Mouse (Mus musculus) neural tube, embryonic 11.5 days (tissue): ENCODE measurements around the gene Csnk2a1. TPM values are rescaled to one million over a fixed set of nuclear protein-coding genes. Genes with fewer than 3 reads are reported as not detected.
A peak's percentile ranks its signal among the peaks of the same experiment; 100 is the strongest.
"Not testable (repeated sequence)": the region's sequence is repeated elsewhere in the genome, so short reads cannot be mapped to it uniquely, and the experiment has no call there.

ENCODE experiments used
- ATAC-seq: fragments of 200-750 bp; cut with Nextera tagmentation; 2 replicates; pipeline ENCODE4 v1.8.0; 2017; ENCODE audit warnings: moderate number of reproducible peaks, mild to moderate bottlenecking, moderate TSS enrichment, moderate library complexity; ENCODE audit not compliant: insufficient read depth, low FRiP score, low TSS enrichment
- DNase-seq: peaks from one replicate; pipeline ENCODE4 v3.0.0-alpha.2; 2015; ENCODE audit warnings: low spot score
- H3K27ac ChIP-seq: fragments of 300-500 bp; sonication (generic); 2 replicates; pipeline ENCODE4 v1.5.1; 2014; ENCODE audit warnings: low read depth, mild to moderate bottlenecking, low read length
- H3K27me3 ChIP-seq: fragments of 300-500 bp; sonication (generic); 2 replicates; pipeline ENCODE4 v1.6.1; 2014; ENCODE audit warnings: mild to moderate bottlenecking, low read length, mixed read lengths; ENCODE audit not compliant: control insufficient read depth, insufficient read depth
- H3K36me3 ChIP-seq: fragments of 300-500 bp; sonication (generic); 2 replicates; pipeline ENCODE4 v1.6.1; 2014; ENCODE audit warnings: mild to moderate bottlenecking, low read length, moderate library complexity, mixed read lengths; ENCODE audit not compliant: control insufficient read depth, insufficient read depth
- H3K4me1 ChIP-seq: fragments of 300-500 bp; sonication (generic); 2 replicates; pipeline ENCODE4 v1.6.1; 2014; ENCODE audit warnings: low read length, mixed read lengths; ENCODE audit not compliant: control insufficient read depth, insufficient read depth
- H3K4me2 ChIP-seq: fragments of 300-500 bp; sonication (generic); 2 replicates; pipeline ENCODE4 v1.6.1; 2014; ENCODE audit warnings: low read depth, mild to moderate bottlenecking, moderate library complexity
- H3K4me3 ChIP-seq: fragments of 300-500 bp; sonication (generic); 2 replicates; pipeline ENCODE4 v1.5.1; 2014; ENCODE audit warnings: low read depth, low read length
- H3K9ac ChIP-seq: fragments of 300-500 bp; sonication (generic); 2 replicates; pipeline ENCODE4 v1.6.1; 2014; ENCODE audit warnings: mild to moderate bottlenecking, low read length
- H3K9me3 ChIP-seq: fragments of 300-500 bp; sonication (generic); 2 replicates; pipeline ENCODE4 v1.6.1; 2016; ENCODE audit warnings: low read length; ENCODE audit not compliant: control insufficient read depth
- WGBS: fragments of 180-500 bp; shearing (Covaris S2); extraction: QIAGEN DNeasy Blood & Tissue Kit; methylation state at CpG from one replicate; pipeline ENCODE4 v1.1.7; 2014; 5-methylcytosine and 5-hydroxymethylcytosine counted together
- polyA plus RNA-seq: library from polyadenylated mRNA; unstranded; fragments of >200 nt; fragmentation: Nextera tagmentation; extraction: Ambion mirVana; gene quantifications from 2 replicates; pipeline ENCODE4 v1.2.1, GENCODE M21; 2014

Csnk2a1 gene
- polyA plus RNA-seq, 1 experiment from 2014 or later, result 62.8 TPM

DNA sequence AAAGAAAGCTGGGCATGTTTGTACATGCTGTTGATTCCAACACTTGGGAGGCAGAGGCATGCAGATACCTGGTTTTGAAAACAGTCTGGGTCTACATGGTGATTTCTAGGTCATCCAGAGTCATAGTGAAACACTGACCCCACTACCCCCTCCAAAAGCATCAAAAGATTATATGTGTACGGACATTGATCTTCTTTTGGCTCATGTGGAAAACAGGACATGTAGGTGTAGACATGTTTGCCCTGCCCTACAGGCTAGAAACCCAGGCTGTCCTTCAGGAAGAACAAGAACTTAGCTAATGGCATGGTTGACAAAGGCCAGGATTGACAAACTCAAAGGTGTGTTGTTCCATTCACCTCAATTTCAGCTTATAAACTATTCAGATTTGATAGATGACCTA lies 33.1 kb downstream of the Csnk2a1 start:
- DNase-seq (no peak), ATAC-seq (no peak)
- no peak overlapping the region for H3K4me2 ChIP-seq
- no peaks in the 10 kb centered on the region for H3K9me3 ChIP-seq
- 98% methylated on average over 1 of the region's 1 CpGs for WGBS
- no peaks in the 10 kb centered on the region for H3K27me3 ChIP-seq
- H3K27ac ChIP-seq, result no peak overlapping the region
- H3K4me3 ChIP-seq, result no peak overlapping the region
- no peak overlapping the region for H3K9ac ChIP-seq
- H3K4me1 ChIP-seq, result no peaks in the 10 kb centered on the region
- peaks cover 7% of the 10 kb centered on the region for H3K36me3 ChIP-seq

GRCm38 (mm10) chr2:152273639-152274038 lies 47.0 kb downstream of the Csnk2a1 start:
- Histone ChIP-seq H3K9ac (no peak overlapping the region), H3K36me3 (peaks cover 10% of the 10 kb centered on the region), H3K9me3 (no peaks in the 10 kb centered on the region), H3K4me1 (no peaks in the 10 kb centered on the region), H3K27ac (no peak overlapping the region), H3K4me3 (no peak overlapping the region), H3K4me2 (no peak overlapping the region), H3K27me3 (no peaks in the 10 kb centered on the region)
- ATAC-seq, result no peak
- DNase-seq, result no peak
- 78% methylated on average over 2 of the region's 2 CpGs for WGBS

GRCm38 (mm10) chr2:152281407-152281806 lies 54.8 kb downstream of the Csnk2a1 start:
- Histone ChIP-seq H3K4me3 (no peak overlapping the region), H3K4me1 (no peaks in the 10 kb centered on the region), H3K9ac (no peak overlapping the region), H3K36me3 (peaks cover 5% of the 10 kb centered on the region), H3K4me2 (no peak overlapping the region), H3K27me3 (no peaks in the 10 kb centered on the region), H3K9me3 (no peaks in the 10 kb centered on the region), H3K27ac (no peak overlapping the region)
- 93% methylated on average over 3 of the region's 3 CpGs for WGBS
- DNase-seq (no peak), ATAC-seq (no peak)

GRCm38 (mm10) chr2:152287560-152287959 lies 60.9 kb downstream of the Csnk2a1 start:
- H3K36me3 ChIP-seq, result peaks cover 2% of the 10 kb centered on the region
- H3K4me3 ChIP-seq, result no peak overlapping the region
- H3K4me2 ChIP-seq, result no peak overlapping the region
- no peak overlapping the region for H3K9ac ChIP-seq
- H3K4me1 ChIP-seq, result no peaks in the 10 kb centered on the region
- no peaks in the 10 kb centered on the region for H3K27me3 ChIP-seq
- ATAC-seq (no peak), DNase-seq (no peak)
- 93% methylated on average over 5 of the region's 5 CpGs for WGBS
- H3K9me3 ChIP-seq, result no peaks in the 10 kb centered on the region
- no peak overlapping the region for H3K27ac ChIP-seq

- no peaks in the 10 kb centered on the region; the same call in 1 of the 2 replicates for H3K36me3 ChIP-seq
Observed at GRCm38 (mm10) chr2:152288046-152288445, 61.4 kb downstream of the Csnk2a1 start.

GRCm38 (mm10) chr2:152289623-152290022 lies 63.0 kb downstream of the Csnk2a1 start:
- not testable (repeated sequence) for H3K9ac ChIP-seq, H3K27me3 ChIP-seq, H3K4me1 ChIP-seq, H3K27ac ChIP-seq, H3K36me3 ChIP-seq, H3K9me3 ChIP-seq, DNase-seq, H3K4me2 ChIP-seq, ATAC-seq, H3K4me3 ChIP-seq
- WGBS, result 94% methylated on average over 2 of the region's 2 CpGs

More at GRCm38 (mm10) chr2:152288046-152288445, 61.4 kb downstream of the Csnk2a1 start:
- ATAC-seq (no peak), DNase-seq (no peak)
- H3K4me2 ChIP-seq, result no peak overlapping the region
- H3K27me3 ChIP-seq, result no peaks in the 10 kb centered on the region
- WGBS, result 86% methylated on average over 8 of the region's 8 CpGs
- no peak overlapping the region for H3K4me3 ChIP-seq
- H3K9ac ChIP-seq, result no peak overlapping the region
- H3K9me3 ChIP-seq, result no peaks in the 10 kb centered on the region
- no peak overlapping the region for H3K27ac ChIP-seq
- no peaks in the 10 kb centered on the region for H3K4me1 ChIP-seq

- Histone ChIP-seq H3K9ac (no peak overlapping the region), H3K27me3 (no peaks in the 10 kb centered on the region), H3K4me3 (no peak overlapping the region), H3K4me2 (no peak overlapping the region), H3K36me3 (no peaks in the 10 kb centered on the region), H3K27ac (no peak overlapping the region), H3K4me1 (peaks cover 8% of the 10 kb centered on the region; the same call in 1 of the 2 replicates), H3K9me3 (no peaks in the 10 kb centered on the region)
- WGBS, result 63% methylated on average over 2 of the region's 2 CpGs
- ATAC-seq (no peak), DNase-seq (no peak)
Observed at GRCm38 (mm10) chr2:152292475-152292874, 65.8 kb downstream of the Csnk2a1 start.

DNA sequence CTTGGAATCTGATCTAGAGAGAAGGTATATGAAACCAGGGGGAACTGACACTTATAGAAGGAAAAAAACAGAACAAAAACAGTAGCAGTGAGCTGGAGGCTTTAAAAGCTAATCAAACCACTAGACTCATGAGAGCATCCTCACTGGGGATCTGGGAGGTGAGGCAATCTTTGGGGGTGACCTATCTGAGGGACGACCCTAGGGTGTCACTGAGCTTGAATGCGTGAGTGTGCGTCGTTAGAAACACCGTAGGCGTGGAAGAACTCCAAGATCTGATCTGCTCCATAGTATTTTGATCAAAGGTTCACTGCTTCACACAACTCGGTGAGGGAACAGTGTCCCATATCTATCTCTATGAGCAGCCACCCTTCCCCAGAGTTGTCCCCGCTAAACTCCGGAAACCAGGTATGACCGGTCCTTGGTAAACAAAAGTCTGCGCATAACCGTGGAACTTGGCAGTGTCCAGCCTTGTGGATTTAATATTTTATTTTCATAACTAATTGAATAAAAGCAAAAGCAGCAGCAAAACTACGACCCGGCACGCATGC lies 66.6 kb downstream of the Csnk2a1 start:
- Histone ChIP-seq H3K27ac (no peak overlapping the region), H3K4me2 (peak overlapping the region; percentile 70), H3K9ac (no peak overlapping the region), H3K4me3 (peak overlapping the region; percentile 85), H3K27me3 (no peaks in the 10 kb centered on the region), H3K36me3 (no peaks in the 10 kb centered on the region), H3K9me3 (no peaks in the 10 kb centered on the region), H3K4me1 (peaks cover 8% of the 10 kb centered on the region; the same call in 1 of the 2 replicates)
- ATAC-seq, result peak; percentile 68
- WGBS, result under 1% methylated on average over 15 of the region's 15 CpGs
- DNase-seq, result no peak

GRCm38 (mm10) chr2:152293727-152294475 lies 67.3 kb downstream of the Csnk2a1 start, which contains the start of gene Tbc1d20:
Gene Tbc1d20 (plus strand): TSS chr2:152293828.
- ATAC-seq (peak; percentile 95), DNase-seq (peak; percentile 95)
- Histone ChIP-seq H3K9ac (peak within 1 kb of the TSS; percentile 86), H3K9me3 (no peaks in the 10 kb centered on the region), H3K27me3 (no peaks in the 10 kb centered on the region), H3K4me3 (peak within 1 kb of the TSS; percentile 85), H3K4me2 (peak within 1 kb of the TSS; percentile 70), H3K27ac (peak within 1 kb of the TSS; percentile 67; the same call in 1 of the 2 replicates), H3K4me1 (peaks cover 8% of the 10 kb centered on the region; the same call in 1 of the 2 replicates), H3K36me3 (no peaks in the 10 kb centered on the region)
- under 1% methylated on average over 56 of the region's 70 CpGs for WGBS
